ENCODE assay signal across 23 mouse cellular contexts in the genomic region with DNA sequence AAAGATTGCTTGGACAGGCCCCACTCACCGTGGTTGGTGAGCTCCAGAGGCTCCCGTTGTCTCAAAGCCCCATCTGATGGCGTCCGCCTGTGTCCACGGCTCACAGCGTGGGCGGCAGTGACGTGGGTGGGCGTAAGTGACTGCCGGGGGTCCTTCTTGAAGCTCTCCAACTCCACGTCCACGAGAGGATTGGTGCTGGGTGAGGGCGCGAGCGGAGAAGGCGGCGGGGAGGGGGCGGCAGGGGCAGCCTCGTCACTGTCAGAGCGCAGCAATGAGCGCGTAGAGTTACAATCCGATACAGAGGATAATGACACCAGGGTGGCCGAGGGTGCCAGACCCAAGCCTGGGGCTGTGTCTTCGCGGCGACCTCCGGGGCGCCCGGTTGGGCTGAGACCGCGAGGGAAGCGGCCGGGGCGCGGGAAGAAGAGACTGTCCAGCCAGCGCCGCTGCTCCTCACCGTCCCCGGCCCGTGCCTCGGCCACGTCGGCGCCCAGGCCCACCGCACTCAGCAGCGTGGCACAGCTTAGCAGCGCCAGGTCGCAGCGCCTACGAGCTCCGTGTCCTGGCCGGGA. TPM values are rescaled to one million over a fixed set of nuclear protein-coding genes. Genes with fewer than 3 reads are reported as not detected.
DNase-seq lines count a peak whose midpoint lies in the region; ATAC-seq and TF ChIP-seq lines count a peak whose summit lies in the region.
"Had no signal": no experiment of that assay in that cellular context is flagged by ENCODE, and none has a peak within 500 bp of the region (broad histone marks: within the 10 kb centered on the region; RNA-seq: fewer than 3 reads in every experiment).

No protein-coding gene starts in this region.

- peaks cover 24% of the 10 kb centered on the region for H3K4me1 ChIP-seq in cerebellum, adult 2 months (ENCODE audit: control insufficient read depth, insufficient read depth, low read length)
- 0 out of 2 replicates have a peak, but pooled peaks cover 4% of the 10 kb centered on the region for H3K4me1 ChIP-seq in kidney, embryonic 14.5 days (ENCODE audit: control insufficient read depth, insufficient read depth, low read length)
- H3K4me1 ChIP-seq in midbrain, embryonic 13.5 days (replicated peaks): peaks cover 28% of the 10 kb centered on the region
- H3K4me1 ChIP-seq in midbrain, embryonic 10.5 days: peaks cover 22% of the 10 kb centered on the region
- peaks cover 22% of the 10 kb centered on the region for H3K4me1 ChIP-seq in liver, embryonic 15.5 days (replicated peaks)

- no peaks in the 10 kb centered on the region for H3K9me3 ChIP-seq in kidney, embryonic 14.5 days (ENCODE audit: control insufficient read depth, low read length)
- H3K9me3 ChIP-seq in midbrain, embryonic 13.5 days: no peaks in the 10 kb centered on the region
- H3K9me3 ChIP-seq in midbrain, embryonic 10.5 days (replicated peaks): no peaks in the 10 kb centered on the region
- no peaks in the 10 kb centered on the region for H3K9me3 ChIP-seq in liver, embryonic 15.5 days (replicated peaks)
- H3K9me3 ChIP-seq: embryonic facial prominence, embryonic 12.5 days; limb, embryonic 12.5 days had no signal

- no peak for ATAC-seq in kidney, embryonic 14.5 days (ENCODE audit: low FRiP score, low TSS enrichment)
- ATAC-seq in midbrain, embryonic 13.5 days: no peak
- no peak for ATAC-seq in liver, embryonic 15.5 days (ENCODE audit: insufficient read depth)
- ATAC-seq: forebrain, postnatal 0 days had no signal

- no peak overlapping the region for H3K27ac ChIP-seq in cerebellum, adult 2 months (ENCODE audit: insufficient read depth, low read length)
- H3K27ac ChIP-seq in kidney, embryonic 14.5 days (ENCODE audit: low read depth, low read length): no peak overlapping the region
- H3K27ac ChIP-seq in midbrain, embryonic 13.5 days: no peak overlapping the region
- no peak overlapping the region for H3K27ac ChIP-seq in midbrain, embryonic 10.5 days (replicated peaks)
- H3K27ac ChIP-seq in liver, embryonic 15.5 days (replicated peaks): no peak overlapping the region
- H3K27ac ChIP-seq: embryonic facial prominence, embryonic 12.5 days; layer of hippocampus, adult 2 months; limb, embryonic 12.5 days; stomach, postnatal 0 days had no signal

- peak overlapping the region; percentile 25; the same call in 1 of the 2 replicates for H3K4me2 ChIP-seq in kidney, embryonic 14.5 days (replicated peaks; ENCODE audit: low read depth, low read length)
- no peak overlapping the region for H3K4me2 ChIP-seq in midbrain, embryonic 13.5 days (replicated peaks)
- H3K4me2 ChIP-seq in liver, embryonic 15.5 days: peak overlapping the region; percentile 43; the same call in 1 of the 2 replicates
- H3K4me2 ChIP-seq: embryonic facial prominence, embryonic 12.5 days; limb, embryonic 12.5 days had no signal

- H3K4me3 ChIP-seq in cerebellum, adult 2 months (replicated peaks; ENCODE audit: insufficient read depth, low read depth, low read length): no peak overlapping the region
- H3K4me3 ChIP-seq in kidney, embryonic 14.5 days (ENCODE audit: low read length): no peak overlapping the region; the same call in 1 of the 2 replicates
- no peak overlapping the region for H3K4me3 ChIP-seq in midbrain, embryonic 13.5 days (replicated peaks)
- H3K4me3 ChIP-seq in midbrain, embryonic 10.5 days: no peak overlapping the region
- peak overlapping the region; percentile 14; the same call in 1 of the 2 replicates for H3K4me3 ChIP-seq in liver, embryonic 15.5 days (replicated peaks)
- H3K4me3 ChIP-seq: embryonic facial prominence, embryonic 12.5 days; layer of hippocampus, adult 2 months; limb, embryonic 12.5 days; myocyte had no signal

- DNase-seq in cerebellum, postnatal 25 days: peak; percentile 52
- DNase-seq in cerebellum, adult 2 months: no peak
- DNase-seq in kidney, adult 8-10 months: no peak
- DNase-seq in midbrain, embryonic 10.5 days (ENCODE audit: low spot score): no peak
- no peak for DNase-seq in urinary bladder, postnatal 4 days (ENCODE audit: low spot score in 2 of 2)
- DNase-seq: adrenal gland, postnatal 14 days; cerebellum, adult 11-12 months; forebrain, postnatal 0 days; gastrocnemius, postnatal 10 days; heart, postnatal 4 days; kidney, adult 2 months; lung, adult 2 months; lung, postnatal 36 days; midbrain, embryonic 14.5 days; thymus, postnatal 14 days had no signal

- H3K36me3 ChIP-seq in kidney, embryonic 14.5 days (ENCODE audit: control insufficient read depth, insufficient read depth, low read length): no peaks in the 10 kb centered on the region; the same call in 1 of the 2 replicates
- H3K36me3 ChIP-seq in midbrain, embryonic 13.5 days: peaks cover 71% of the 10 kb centered on the region
- H3K36me3 ChIP-seq in midbrain, embryonic 10.5 days: peaks cover 59% of the 10 kb centered on the region
- H3K36me3 ChIP-seq in liver, embryonic 15.5 days (replicated peaks): no peaks in the 10 kb centered on the region

- no peak for TF ChIP-seq POLR2A in cerebellum, adult 2 months (IDR thresholded peaks at IDR 0.05; ENCODE audit: borderline replicate concordance, insufficient read depth, low read length)

- TF ChIP-seq CTCF in cerebellum, adult 2 months (IDR thresholded peaks at IDR 0.05; ENCODE audit: borderline replicate concordance, insufficient read depth, low read depth, low read length): no peak

- no peaks in the 10 kb centered on the region for H3K27me3 ChIP-seq in cerebellum, adult 2 months (ENCODE audit: control insufficient read depth, insufficient read depth, low read length)
- H3K27me3 ChIP-seq in kidney, embryonic 14.5 days (ENCODE audit: control insufficient read depth, insufficient read depth, low read length): peaks cover 51% of the 10 kb centered on the region
- peaks cover 33% of the 10 kb centered on the region for H3K27me3 ChIP-seq in midbrain, embryonic 13.5 days
- peaks cover 75% of the 10 kb centered on the region for H3K27me3 ChIP-seq in midbrain, embryonic 10.5 days (ENCODE audit: low read depth, poor library complexity, severe bottlenecking)
- H3K27me3 ChIP-seq in liver, embryonic 15.5 days: peaks cover 78% of the 10 kb centered on the region

- 43% methylated on average over 53 of the region's 53 CpGs for WGBS in cerebellum, adult 2 months
- WGBS in kidney, embryonic 14.5 days: 29% methylated on average over 43 of the region's 53 CpGs
- WGBS in midbrain, embryonic 13.5 days: 29% methylated on average over 53 of the region's 53 CpGs
- WGBS in midbrain, embryonic 10.5 days: 32% methylated on average over 50 of the region's 53 CpGs
- 23% methylated on average over 53 of the region's 53 CpGs for WGBS in liver, embryonic 15.5 days (ENCODE audit: insufficient replicate concordance)

- no peak overlapping the region for H3K9ac ChIP-seq in kidney, embryonic 14.5 days (ENCODE audit: low read depth, low read length)
- H3K9ac ChIP-seq in midbrain, embryonic 13.5 days (replicated peaks): peak overlapping the region; percentile 28; the same call in 1 of the 2 replicates
- no peak overlapping the region for H3K9ac ChIP-seq in liver, embryonic 15.5 days
- H3K9ac ChIP-seq: embryonic facial prominence, embryonic 12.5 days; forebrain, postnatal 0 days; limb, embryonic 12.5 days had no signal

RNA-seq across cellular contexts. Expression of gene Ttc9b, which starts 4.2 kb away (rescaled TPM):
- polyA plus RNA-seq in cerebellum, adult 2 months (2012; rRNA removed): 62.2 and 67.5 TPM in 2 replicates
- polyA plus RNA-seq in kidney, embryonic 14.5 days (2014; fragmentation: Nextera tagmentation; extraction: Ambion mirVana): 0.20 TPM in 1 of 2 replicates, not detected in the other
- 37.0 and 40.5 TPM in 2 replicates for polyA plus RNA-seq in midbrain, embryonic 13.5 days (2015; fragmentation: Nextera tagmentation; extraction: Ambion mirVana)
- polyA plus RNA-seq in midbrain, embryonic 10.5 days (2016; fragmentation: Nextera tagmentation; extraction: Ambion mirVana): 2.6 and 5.5 TPM in 2 replicates
- polyA plus RNA-seq in liver, embryonic 15.5 days (2015; fragmentation: Nextera tagmentation; extraction: Ambion mirVana): 0.05 TPM in 1 of 2 replicates, not detected in the other
- polyA plus RNA-seq: kidney, adult 2 months; lung, adult 2 months had no signal

RNA-seq across cellular contexts. Expression of gene Map3k10, which starts 16.5 kb away (rescaled TPM):
- 96.7 and 99.4 TPM in 2 replicates for polyA plus RNA-seq in cerebellum, adult 2 months (2012; rRNA removed)
- 7.7 and 9.4 TPM in 2 replicates for polyA plus RNA-seq in kidney, embryonic 14.5 days (2014; fragmentation: Nextera tagmentation; extraction: Ambion mirVana)
- 11.0 and 12.7 TPM in 2 replicates for polyA plus RNA-seq in midbrain, embryonic 13.5 days (2015; fragmentation: Nextera tagmentation; extraction: Ambion mirVana)
- 7.5 and 10.1 TPM in 2 replicates for polyA plus RNA-seq in midbrain, embryonic 10.5 days (2016; fragmentation: Nextera tagmentation; extraction: Ambion mirVana)
- polyA plus RNA-seq in liver, embryonic 15.5 days (2015; fragmentation: Nextera tagmentation; extraction: Ambion mirVana): 1.5 TPM in 2 replicates

RNA-seq across cellular contexts. Expression of gene Zfp607b, which starts 31.2 kb away (rescaled TPM):
- 4.3 and 4.6 TPM in 2 replicates for polyA plus RNA-seq in cerebellum, adult 2 months (2012; rRNA removed)
- 4.2 and 4.3 TPM in 2 replicates for polyA plus RNA-seq in kidney, embryonic 14.5 days (2014; fragmentation: Nextera tagmentation; extraction: Ambion mirVana)
- polyA plus RNA-seq in midbrain, embryonic 13.5 days (2015; fragmentation: Nextera tagmentation; extraction: Ambion mirVana): 12.8 and 13.2 TPM in 2 replicates
- 6.3 and 7.7 TPM in 2 replicates for polyA plus RNA-seq in midbrain, embryonic 10.5 days (2016; fragmentation: Nextera tagmentation; extraction: Ambion mirVana)
- polyA plus RNA-seq in liver, embryonic 15.5 days (2015; fragmentation: Nextera tagmentation; extraction: Ambion mirVana): 0.38 and 0.91 TPM in 2 replicates

Comparison
In these comparisons a context has a peak if more than half of its experiments do, and no peak if none do; other contexts are left out.
1. DNase-seq: peak in cerebellum, postnatal 25 days (2 of 2); none in cerebellum, adult 2 months (0 of 2), kidney, adult 8-10 months (0 of 2), midbrain, embryonic 10.5 days (single experiment) and urinary bladder, postnatal 4 days (0 of 2).